Mouse (Mus musculus): ENCODE results near the gene 1700123O20Rik.
A peak's percentile ranks its signal among the peaks of the same experiment; 100 is the strongest.

The 1700123O20Rik gene

DNA sequence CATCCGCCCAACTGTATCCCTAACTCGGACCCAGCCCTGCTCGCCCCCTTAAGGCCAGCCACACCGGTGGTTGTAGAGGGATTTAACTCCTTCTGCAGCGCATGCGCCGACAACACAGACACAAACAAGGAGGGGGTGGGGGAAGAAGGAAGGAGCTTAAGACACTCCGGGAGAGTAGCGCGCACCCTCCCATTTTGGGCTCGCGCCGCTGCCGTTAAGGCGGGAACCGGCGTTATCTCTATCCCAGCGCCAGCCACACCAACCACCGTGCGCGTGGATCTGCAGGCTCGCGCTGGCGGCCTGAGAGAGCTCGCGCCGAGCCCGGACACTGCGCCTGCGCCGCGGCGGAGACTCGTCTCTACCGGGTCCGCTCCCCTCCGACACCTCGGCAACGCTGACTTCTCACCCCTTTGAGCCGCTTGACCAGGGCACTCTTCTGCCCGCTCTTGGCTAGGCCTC is at the start of gene 1700123O20Rik:
Gene 1700123O20Rik, plus strand, starts transcription at position 154 of the 459 bp plus-strand sequence.
- peak; percentile 76 for DNase-seq (ENCODE audit: low spot score)

DNA sequence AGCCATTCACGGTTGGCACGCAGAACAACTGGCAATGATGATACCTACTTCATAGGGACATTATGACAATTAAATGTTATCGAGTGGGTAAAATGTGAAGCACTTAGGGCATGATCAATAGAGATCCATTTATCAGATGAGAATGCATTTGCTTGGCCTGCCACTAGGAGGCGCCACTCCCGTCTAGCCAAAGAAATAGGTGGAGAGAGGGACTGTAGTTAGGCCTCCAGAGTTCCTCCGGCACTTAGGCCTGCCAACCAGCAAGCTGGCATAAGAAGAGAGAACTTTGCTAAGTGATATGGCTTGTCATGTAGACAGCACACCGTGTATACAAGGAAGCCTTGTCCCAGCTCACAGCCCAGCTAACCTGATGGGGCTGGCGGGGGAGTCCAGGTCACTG is 49.1 kb upstream of the 1700123O20Rik start:
- DNase-seq (ENCODE audit: low spot score), result peak; percentile 35

- DNase-seq (ENCODE audit: low spot score), result no peak
Measured at GRCm38 (mm10) chr14:54638210-54638609, 47.8 kb upstream of the 1700123O20Rik start.

DNA sequence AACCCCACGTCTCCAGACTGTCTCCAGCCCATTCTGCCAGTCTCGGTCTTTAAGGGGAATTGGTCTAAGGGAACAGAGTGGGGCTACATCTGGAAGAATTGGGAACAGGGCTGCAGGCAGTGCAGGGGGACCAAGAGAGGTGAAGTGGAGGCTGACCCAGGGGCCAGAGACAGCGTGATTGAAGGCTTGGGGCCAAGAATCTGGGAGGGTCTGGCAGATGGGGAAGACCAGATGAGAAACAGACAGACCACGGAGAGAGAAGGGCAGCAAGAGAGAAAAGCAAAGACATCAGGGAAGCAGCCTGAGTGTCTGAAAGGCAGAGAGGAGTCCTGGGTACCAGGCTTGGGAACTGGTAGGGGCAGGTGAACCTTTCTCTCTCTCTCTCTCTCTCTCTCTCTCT is 45.9 kb upstream of the 1700123O20Rik start:
- no peak for DNase-seq (ENCODE audit: low spot score)

- DNase-seq (ENCODE audit: low spot score), result no peak
Measured at GRCm38 (mm10) chr14:54640946-54641304, 45.1 kb upstream of the 1700123O20Rik start, which contains the start of gene Gm17606. TSS of gene Gm17606 (plus strand) at chr14:54640952.

DNA sequence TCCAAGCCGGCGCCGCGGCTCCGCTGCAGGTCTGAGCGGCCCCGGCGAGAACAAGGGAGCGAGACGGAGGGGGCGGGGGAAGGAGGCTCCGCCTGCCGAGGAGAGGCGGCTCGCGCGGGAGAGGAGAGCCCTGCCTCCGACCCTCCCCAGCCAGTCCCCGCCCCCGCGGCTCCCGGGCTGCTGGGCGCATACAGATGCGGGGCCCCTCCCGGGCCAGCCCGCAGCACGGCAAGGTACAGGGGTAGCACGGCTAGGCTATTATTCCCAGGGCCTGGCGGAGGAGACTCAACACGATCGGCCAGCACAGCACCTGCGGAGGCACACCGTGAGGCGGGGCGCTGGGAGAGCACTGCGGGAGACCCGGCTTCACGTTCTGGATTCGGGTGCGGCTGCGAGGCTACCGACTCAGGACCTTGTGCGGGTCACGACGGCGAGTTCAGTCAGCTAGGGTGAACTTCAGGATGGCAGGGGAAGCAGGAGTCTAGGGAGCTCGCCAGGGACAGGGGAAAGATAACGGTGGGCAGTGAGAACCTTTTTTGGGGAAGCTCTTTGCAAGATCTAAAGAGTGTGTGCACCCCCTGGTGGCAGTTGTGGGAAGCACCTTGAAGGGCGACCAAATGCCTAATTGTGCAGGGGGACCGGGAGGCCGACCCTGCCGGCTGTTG is 44.6 kb upstream of the 1700123O20Rik start, which contains the start of gene Cdh24:
Gene Cdh24, minus strand, starts transcription at position 60 of the 665 bp plus-strand sequence.
- peak; percentile 93 for DNase-seq (ENCODE audit: low spot score)

DNA sequence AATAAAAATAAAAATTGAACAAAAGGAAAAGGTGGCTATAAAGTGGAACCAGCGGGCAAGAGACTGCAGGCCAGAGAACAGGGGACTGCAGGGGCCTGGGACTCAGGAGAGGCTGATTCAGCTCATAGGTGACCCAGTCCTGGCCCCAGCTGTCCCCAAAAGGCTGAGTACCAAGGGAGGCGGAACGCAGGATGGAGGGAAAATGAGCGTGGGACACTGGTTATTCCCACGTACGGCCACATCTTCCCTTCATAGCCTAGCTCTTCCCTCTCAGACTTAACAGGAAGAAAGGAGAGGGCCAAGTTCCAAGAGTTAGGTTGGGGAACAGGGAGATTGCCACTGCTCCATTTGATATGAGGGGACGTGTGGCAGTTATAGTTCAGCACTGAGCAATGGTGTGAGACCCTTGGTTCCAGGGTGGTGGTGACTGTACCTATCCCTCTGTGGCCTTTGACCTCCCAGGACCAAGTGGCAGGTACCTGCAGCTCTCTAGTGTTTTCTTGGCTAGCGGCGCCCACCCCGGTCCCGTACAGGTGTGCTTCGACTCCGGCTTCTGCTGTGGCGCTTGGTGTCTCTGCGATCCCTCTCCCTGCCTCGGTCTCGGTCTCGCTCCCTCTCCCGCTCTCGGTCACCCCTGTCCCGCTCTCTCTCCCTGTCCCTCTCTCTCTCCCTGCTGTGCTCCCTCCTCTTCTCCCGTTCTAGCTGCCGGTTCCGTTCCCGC is 43.6 kb upstream of the 1700123O20Rik start:
- no peak for DNase-seq (ENCODE audit: low spot score)

- DNase-seq (ENCODE audit: low spot score), result no peak
Measured at GRCm38 (mm10) chr14:54643011-54643410, 43.0 kb upstream of the 1700123O20Rik start.

DNA sequence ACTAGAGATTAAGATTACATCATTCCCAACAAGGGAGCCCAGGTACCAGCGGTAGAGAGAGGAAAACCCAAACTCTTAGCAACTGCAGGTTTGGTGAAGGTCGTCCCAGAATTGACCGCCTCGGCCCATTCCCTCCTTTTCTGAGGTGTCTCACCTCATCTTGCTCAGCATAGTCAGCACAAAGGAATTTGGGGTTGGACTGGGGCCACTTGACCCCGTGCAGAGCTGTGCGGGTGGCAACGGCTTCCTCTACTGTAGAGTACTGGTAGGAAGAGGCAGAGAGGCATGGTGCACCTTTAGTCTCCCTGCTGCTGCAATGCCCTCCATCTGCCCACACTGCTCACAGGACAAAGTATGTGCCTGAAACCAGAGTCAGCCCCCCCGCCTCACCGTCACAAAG is 41.7 kb upstream of the 1700123O20Rik start:
- peak; percentile 31 for DNase-seq (ENCODE audit: low spot score)

DNA sequence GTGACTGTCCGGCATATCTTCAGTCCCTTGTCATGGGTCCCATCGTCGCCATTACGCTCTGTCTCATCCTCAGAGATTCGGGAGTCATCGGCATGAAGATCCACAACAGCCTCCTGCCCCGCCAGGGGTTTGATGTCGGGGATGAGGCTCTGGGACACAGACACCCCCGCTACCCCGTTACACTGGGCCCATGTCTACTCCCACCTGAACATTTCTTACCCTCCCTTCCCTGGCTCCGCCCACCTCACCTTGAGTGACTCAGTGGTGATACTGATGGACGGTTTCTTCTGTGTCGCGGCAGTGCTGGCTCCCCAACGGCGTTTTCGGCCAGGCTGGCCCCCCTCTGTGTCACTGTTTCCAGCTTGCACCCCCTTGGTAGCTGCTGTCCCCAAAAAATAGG is 39.6 kb upstream of the 1700123O20Rik start:
- DNase-seq (ENCODE audit: low spot score), result no peak

- DNase-seq (ENCODE audit: low spot score), result no peak
Measured at GRCm38 (mm10) chr14:54646898-54647636, 38.9 kb upstream of the 1700123O20Rik start.

DNA sequence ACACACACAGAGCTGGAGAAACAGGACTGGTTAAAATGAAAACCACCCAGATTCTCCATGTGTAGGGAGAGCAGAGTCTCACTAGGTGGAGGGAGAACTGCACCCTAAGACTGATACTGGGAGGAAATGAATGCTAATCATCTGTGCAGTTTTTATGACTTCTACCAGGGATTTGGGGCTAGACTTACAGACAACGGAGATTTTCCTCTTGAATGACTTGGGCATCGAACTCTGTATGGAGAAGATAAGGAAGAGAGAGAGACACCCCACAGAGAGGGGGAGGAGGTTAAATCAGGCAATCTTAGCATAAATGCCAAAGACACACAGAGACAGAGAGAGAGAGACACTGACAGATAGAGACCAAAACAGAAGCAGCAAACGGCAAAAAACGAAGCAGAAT is 38.1 kb upstream of the 1700123O20Rik start:
- no peak for DNase-seq (ENCODE audit: low spot score)

- DNase-seq (ENCODE audit: low spot score), result peak; percentile 89
Measured at GRCm38 (mm10) chr14:54650621-54651454, 35.2 kb upstream of the 1700123O20Rik start.

DNA sequence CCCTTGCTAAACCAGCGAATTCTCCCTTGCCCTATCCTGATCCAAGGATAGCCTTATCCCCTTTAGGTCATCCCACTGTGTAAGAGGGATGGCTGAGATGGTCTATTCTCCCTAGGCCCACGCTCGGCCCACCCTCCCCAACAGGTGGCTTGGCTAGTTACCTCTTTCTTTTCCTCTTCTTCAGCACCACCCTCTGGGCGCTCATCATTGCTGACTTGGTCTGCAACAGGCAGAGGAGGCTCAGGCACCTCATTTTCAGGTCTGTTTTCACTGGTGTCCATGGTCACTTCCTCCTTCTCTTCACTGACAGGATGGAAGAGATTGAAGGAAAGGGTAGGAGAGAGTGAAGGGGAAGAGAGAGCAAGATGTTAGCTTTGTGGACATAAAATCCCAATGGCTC is 34.5 kb upstream of the 1700123O20Rik start:
- no peak for DNase-seq (ENCODE audit: low spot score)

- no peak for DNase-seq (ENCODE audit: low spot score)
Measured at GRCm38 (mm10) chr14:54652787-54653186, 33.2 kb upstream of the 1700123O20Rik start.

GRCm38 (mm10) chr14:54653496-54653895 is 32.5 kb upstream of the 1700123O20Rik start:
- DNase-seq (ENCODE audit: low spot score), result peak; percentile 88

DNA sequence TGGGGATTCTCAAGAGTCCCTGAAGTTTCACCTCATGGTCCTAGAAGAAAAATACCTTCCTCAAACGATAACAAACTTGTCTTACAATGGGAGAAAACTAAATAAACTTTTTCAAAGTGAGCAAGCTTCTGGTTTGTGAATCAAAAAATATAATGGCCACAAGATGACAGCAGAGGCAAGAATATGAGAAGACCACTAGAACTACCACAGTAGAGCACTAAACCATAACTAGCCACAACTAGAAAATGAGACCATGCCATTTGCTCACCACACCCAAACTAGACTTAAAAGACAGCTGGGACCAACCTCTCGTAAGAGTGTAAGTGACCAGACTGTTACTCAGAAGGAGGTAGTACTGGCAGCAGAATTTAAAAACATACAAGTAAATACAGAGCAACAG is 26.0 kb upstream of the 1700123O20Rik start:
- DNase-seq (ENCODE audit: low spot score), result no peak

- DNase-seq (ENCODE audit: low spot score), result no peak
Measured at GRCm38 (mm10) chr14:54664477-54665222, 21.4 kb upstream of the 1700123O20Rik start.

DNA sequence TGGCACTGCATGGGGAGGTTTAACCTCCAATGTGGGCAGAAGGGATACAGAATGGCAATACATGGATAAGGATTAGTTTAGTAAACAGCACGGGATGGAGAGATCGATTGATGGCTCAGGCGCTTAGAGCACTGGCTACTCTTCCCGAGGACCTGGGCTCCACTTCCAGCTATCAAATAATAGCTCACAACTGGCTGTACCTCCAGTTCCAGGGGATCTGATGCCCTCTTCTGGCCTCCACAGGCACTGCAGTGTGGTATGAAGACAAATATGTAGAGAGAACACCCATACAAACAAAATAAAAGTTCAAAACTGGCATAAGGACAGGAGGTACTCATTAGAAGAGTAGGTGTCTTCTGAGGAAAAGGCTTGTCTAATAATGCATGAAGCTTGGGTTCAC is 16.6 kb upstream of the 1700123O20Rik start:
- DNase-seq (ENCODE audit: low spot score), result peak; percentile 48

- peak; percentile 49 for DNase-seq (ENCODE audit: low spot score)
Measured at GRCm38 (mm10) chr14:54674317-54674716, 11.7 kb upstream of the 1700123O20Rik start.

DNA sequence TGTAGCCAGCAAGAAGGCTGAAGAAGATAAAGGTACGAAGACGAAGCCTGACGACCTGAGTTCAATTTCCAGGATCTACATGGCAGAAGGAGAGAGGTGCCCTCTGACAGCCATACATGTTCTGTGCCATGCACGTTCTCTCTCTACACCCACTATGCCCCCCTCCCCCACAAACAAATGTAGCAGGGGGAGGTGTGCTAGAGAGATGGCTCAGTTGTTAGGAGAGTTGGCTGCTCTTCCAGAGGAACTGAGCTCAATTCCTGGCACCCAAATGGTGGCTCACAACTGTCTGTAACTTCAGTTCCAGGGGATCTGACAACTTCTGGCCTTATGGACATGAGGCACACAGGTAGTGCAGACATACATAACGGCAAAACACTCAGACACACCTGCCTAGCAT is 9.7 kb upstream of the 1700123O20Rik start:
- DNase-seq (ENCODE audit: low spot score), result no peak

All from urinary bladder, postnatal 14 days (tissue).